Mouse (Mus musculus): ENCODE measurements at regions not wholly inside any gene's neighbourhood (a gene's known extent, or its start where the extent isn't known, plus 50 kb on each side); places are given as distances from the start of the nearest gene placed in this dataset.
A peak's percentile ranks its signal among the peaks of the same experiment; 100 is the strongest.

DNA sequence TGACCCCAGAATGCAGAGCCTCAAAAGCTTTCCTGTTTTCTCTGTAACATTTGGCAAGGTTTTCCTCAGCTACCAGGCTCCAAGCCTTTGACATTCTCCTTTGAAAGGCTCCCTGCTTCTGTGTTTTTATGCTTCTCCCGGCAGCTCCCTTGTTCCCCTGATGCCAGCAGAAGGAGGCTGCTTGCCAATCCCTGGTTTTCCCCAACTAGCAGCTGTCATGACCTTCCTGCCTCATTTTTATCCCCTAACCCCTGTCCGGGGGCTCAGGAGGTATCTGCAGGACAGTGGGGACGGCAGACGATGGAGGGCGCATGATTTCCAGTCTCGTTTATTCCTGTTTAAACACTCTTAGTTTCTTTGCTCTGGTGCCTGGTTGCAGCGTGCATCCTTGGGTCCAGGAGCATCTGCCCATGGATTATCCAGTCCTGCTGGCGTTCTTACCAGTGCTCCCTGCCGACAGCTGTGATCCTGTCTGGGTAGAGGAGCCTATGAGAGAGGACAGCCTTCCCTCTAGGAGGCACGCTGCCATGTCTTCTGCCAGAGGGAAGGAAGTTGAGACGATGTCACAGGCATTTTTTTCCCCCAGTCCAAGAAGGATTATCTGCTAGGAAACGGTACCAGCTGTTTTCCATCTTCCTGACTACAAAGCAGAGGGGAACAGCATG, 285.8 kb upstream of the Ubash3b start:
- H3K4me3 ChIP-seq (ENCODE audit: low read depth, low read length), result no peak overlapping the region
- TF ChIP-seq CTCF (IDR thresholded peaks at IDR 0.05; ENCODE audit: extremely low read depth, insufficient read length, insufficient replicate concordance, low read depth, low read length), result no peak
- TF ChIP-seq POLR2A (IDR thresholded peaks at IDR 0.05; ENCODE audit: low read depth, low read length), result no peak
- WGBS, result 43% methylated on average over 12 of the region's 12 CpGs
- no peaks in the 10 kb centered on the region for H3K4me1 ChIP-seq (ENCODE audit: control insufficient read depth, insufficient read depth, insufficient read length, low read length)
- peak overlapping the region; percentile 13; the same call in 1 of the 2 replicates for H3K27ac ChIP-seq (ENCODE audit: insufficient read depth, low read depth, low read length)
- no peaks in the 10 kb centered on the region for H3K36me3 ChIP-seq (ENCODE audit: control insufficient read depth, insufficient read depth, low read length)
- H3K27me3 ChIP-seq (ENCODE audit: control insufficient read depth, insufficient read depth, low read length), result no peaks in the 10 kb centered on the region

DNA sequence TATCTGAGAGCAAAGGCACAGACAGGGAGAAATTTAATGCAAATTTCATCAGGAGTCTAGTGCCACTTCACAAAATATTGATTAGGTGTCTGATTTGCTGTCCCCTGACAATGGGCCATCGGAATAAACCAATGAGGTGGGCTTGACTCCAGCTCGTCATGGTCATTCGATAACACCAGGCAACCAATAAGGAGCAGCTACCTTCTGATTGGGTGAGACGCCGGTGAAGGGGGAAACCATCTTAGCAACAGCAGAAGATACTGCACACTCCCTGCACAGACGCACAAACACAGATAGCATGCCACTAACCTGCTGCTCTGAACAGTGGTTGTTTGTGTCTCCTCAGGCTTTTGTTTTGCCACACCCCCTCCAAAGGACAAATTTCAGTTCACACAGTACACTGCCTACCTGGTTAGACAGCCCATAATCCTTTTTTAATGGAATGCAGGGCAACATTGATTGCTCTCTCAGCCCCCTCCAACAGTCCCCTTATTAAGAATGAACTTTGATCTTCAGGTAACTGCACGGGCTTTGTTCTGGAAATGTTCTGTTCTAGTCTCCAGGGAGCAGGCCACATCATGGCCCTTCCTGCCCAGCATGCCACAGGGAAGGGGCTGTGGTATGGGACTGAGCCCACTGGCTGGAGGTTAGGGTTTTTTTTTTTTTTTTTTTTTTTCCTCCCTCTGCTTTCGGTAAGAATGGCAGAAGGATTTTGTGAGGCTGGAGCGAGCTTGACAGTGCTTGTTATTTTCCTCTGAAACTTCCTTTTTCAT, 285.1 kb upstream of the Ubash3b start:
- 47% methylated on average over 9 of the region's 9 CpGs for WGBS
- Histone ChIP-seq H3K27ac (ENCODE audit: insufficient read depth, low read depth, low read length) (no peak overlapping the region; the same call in 1 of the 2 replicates), H3K4me1 (ENCODE audit: control insufficient read depth, insufficient read depth, insufficient read length, low read length) (no peaks in the 10 kb centered on the region), H3K36me3 (ENCODE audit: control insufficient read depth, insufficient read depth, low read length) (no peaks in the 10 kb centered on the region), H3K4me3 (ENCODE audit: low read depth, low read length) (no peak overlapping the region), H3K27me3 (ENCODE audit: control insufficient read depth, insufficient read depth, low read length) (no peaks in the 10 kb centered on the region)
- TF ChIP-seq POLR2A (IDR thresholded peaks at IDR 0.05; ENCODE audit: low read depth, low read length) (no peak), CTCF (IDR thresholded peaks at IDR 0.05; ENCODE audit: extremely low read depth, insufficient read length, insufficient replicate concordance, low read depth, low read length) (no peak)

DNA sequence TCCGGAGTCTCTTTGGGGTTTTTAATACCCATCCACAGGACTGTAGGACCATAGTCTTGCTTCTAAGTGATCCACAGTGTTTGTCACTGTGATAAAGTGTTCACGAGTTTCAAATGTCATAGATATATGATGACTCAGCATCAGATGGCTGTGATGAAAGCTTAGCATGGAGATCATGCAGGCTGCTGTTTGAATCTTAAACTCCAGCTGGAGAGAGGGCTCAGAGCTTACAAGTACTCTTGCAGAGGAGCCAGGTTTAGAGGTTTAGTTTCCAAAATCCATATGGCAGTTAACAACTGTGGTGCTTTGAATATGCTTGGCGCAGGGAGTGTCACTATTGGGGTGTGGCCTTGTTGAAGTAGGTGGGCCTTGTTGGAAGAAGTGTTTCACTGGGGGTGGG, 280.9 kb upstream of the Ubash3b start:
- TF ChIP-seq POLR2A (IDR thresholded peaks at IDR 0.05; ENCODE audit: low read depth, low read length), result no peak
- no peak for TF ChIP-seq CTCF (IDR thresholded peaks at IDR 0.05; ENCODE audit: extremely low read depth, insufficient read length, insufficient replicate concordance, low read depth, low read length)
- Histone ChIP-seq H3K36me3 (ENCODE audit: control insufficient read depth, insufficient read depth, low read length) (no peaks in the 10 kb centered on the region), H3K27me3 (ENCODE audit: control insufficient read depth, insufficient read depth, low read length) (no peaks in the 10 kb centered on the region), H3K4me3 (ENCODE audit: low read depth, low read length) (no peak overlapping the region), H3K27ac (ENCODE audit: insufficient read depth, low read depth, low read length) (no peak overlapping the region), H3K4me1 (ENCODE audit: control insufficient read depth, insufficient read depth, insufficient read length, low read length) (no peaks in the 10 kb centered on the region)
- 79% methylated on average over 3 of the region's 3 CpGs for WGBS

DNA sequence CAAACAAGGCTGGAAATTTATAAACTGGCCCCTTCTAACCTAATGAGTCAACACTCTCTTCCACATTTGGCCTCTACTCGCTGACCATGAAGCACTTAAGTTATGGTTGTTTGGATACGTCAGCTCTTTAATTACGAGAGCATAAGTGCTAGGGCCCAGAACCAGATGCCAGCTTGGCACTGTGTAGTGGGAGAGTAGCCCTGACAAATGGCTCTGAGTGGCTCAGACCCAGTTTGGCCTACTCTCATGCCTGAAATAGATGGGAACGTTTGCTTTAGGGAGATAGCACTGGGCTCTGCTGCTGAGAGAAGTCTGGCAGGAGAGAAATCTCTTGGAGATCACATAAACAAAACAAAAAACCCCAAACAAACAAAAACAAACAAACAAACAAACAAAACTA, 278.5 kb upstream of the Ubash3b start:
- TF ChIP-seq CTCF (IDR thresholded peaks at IDR 0.05; ENCODE audit: extremely low read depth, insufficient read length, insufficient replicate concordance, low read depth, low read length) (no peak), POLR2A (IDR thresholded peaks at IDR 0.05; ENCODE audit: low read depth, low read length) (no peak)
- 67% methylated on average over 4 of the region's 4 CpGs for WGBS
- no peaks in the 10 kb centered on the region for H3K4me1 ChIP-seq (ENCODE audit: control insufficient read depth, insufficient read depth, insufficient read length, low read length)

DNA sequence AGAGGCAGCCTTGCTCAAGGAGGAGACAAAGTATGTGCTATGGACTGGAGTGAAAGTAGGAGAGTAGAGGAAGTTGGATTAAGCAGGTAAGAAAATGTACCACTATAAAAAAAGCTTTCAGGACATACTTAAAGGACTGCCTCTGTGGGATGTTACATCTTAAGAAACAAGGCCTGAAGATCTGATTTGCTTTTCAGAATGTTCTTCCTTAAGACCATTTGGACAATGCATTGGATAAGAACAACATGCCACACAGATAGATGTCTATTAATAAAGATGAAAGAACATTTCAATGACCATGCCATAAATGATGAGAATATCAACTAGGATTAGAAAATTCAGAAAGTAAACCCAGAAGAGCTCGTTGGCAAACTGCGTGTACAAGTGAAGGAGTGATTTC, 276.6 kb upstream of the Ubash3b start:
- no peak overlapping the region for H3K27ac ChIP-seq (ENCODE audit: insufficient read depth, low read depth, low read length)
- 94% methylated on average over 2 of the region's 2 CpGs for WGBS
- no peaks in the 10 kb centered on the region; the same call in 1 of the 2 replicates for H3K27me3 ChIP-seq (ENCODE audit: control insufficient read depth, insufficient read depth, low read length)
- H3K4me1 ChIP-seq (ENCODE audit: control insufficient read depth, insufficient read depth, insufficient read length, low read length), result no peaks in the 10 kb centered on the region
- no peak overlapping the region for H3K4me3 ChIP-seq (ENCODE audit: low read depth, low read length)
- TF ChIP-seq POLR2A (IDR thresholded peaks at IDR 0.05; ENCODE audit: low read depth, low read length) (no peak), CTCF (IDR thresholded peaks at IDR 0.05; ENCODE audit: extremely low read depth, insufficient read length, insufficient replicate concordance, low read depth, low read length) (no peak)
- no peaks in the 10 kb centered on the region for H3K36me3 ChIP-seq (ENCODE audit: control insufficient read depth, insufficient read depth, low read length)

More for the DNA sequence above, 278.5 kb upstream of the Ubash3b start:
- Histone ChIP-seq H3K4me3 (ENCODE audit: low read depth, low read length) (no peak overlapping the region), H3K27me3 (ENCODE audit: control insufficient read depth, insufficient read depth, low read length) (no peaks in the 10 kb centered on the region), H3K27ac (ENCODE audit: insufficient read depth, low read depth, low read length) (no peak overlapping the region), H3K36me3 (ENCODE audit: control insufficient read depth, insufficient read depth, low read length) (no peaks in the 10 kb centered on the region)

DNA sequence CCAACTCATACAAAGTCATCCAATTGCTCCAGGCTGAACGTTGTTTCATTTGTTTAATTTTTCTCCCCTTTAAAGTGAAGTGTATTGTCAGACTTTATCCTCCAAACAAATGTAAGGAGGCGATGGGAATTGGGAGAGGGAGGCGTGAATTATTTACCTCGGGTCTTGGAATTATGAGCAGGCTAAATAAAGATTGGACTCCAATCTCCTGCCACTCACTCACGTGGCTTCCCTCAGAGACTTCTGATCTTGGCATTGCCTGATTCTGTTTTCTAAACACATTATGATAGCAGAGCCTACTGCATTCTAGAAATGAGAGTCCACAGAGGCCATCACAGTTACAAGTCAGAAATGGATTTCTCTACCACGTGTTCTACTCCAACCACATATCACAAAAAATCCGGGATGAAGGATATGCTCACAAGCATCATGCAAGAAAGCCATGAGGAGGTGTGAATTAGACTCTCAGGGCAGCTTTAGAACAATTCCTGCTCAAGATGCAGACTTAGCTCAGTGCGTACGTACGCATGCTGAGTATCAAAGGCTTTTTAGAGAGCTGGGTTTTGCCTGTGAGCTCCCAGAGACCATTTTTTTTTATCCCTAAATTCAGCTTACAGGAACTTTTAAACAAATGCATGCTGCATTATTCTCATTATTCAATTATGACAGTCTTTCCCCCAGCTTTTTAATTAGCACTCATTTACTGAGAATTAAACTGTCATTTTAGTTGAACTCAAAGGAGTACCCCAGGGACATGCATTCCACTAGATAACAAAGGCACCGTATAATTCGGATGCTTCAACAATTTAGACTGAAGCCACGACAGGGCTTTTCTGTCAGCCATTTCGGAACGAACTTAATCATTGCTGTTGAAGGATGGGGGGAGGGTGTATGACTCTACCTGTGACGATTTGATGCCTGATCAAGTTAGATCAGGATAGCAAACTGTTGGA, 269.2 kb upstream of the Ubash3b start:
- Histone ChIP-seq H3K36me3 (ENCODE audit: control insufficient read depth, insufficient read depth, low read length) (no peaks in the 10 kb centered on the region), H3K4me1 (ENCODE audit: control insufficient read depth, insufficient read depth, insufficient read length, low read length) (no peaks in the 10 kb centered on the region), H3K4me3 (ENCODE audit: low read depth, low read length) (no peak overlapping the region), H3K27me3 (ENCODE audit: control insufficient read depth, insufficient read depth, low read length) (no peaks in the 10 kb centered on the region; the same call in 1 of the 2 replicates), H3K27ac (ENCODE audit: insufficient read depth, low read depth, low read length) (no peak overlapping the region)
- WGBS, result 77% methylated on average over 16 of the region's 16 CpGs
- TF ChIP-seq CTCF (IDR thresholded peaks at IDR 0.05; ENCODE audit: extremely low read depth, insufficient read length, insufficient replicate concordance, low read depth, low read length) (no peak), POLR2A (IDR thresholded peaks at IDR 0.05; ENCODE audit: low read depth, low read length) (no peak)
